Mouse (Mus musculus) embryonic facial prominence, embryonic 11.5 days (tissue): ENCODE measurements around the gene Rsf1. TPM values are rescaled to one million over a fixed set of nuclear protein-coding genes. Genes with fewer than 3 reads are reported as not detected.
A peak's percentile ranks its signal among the peaks of the same experiment; 100 is the strongest.

Experiments
- ATAC-seq: fragments of 200-750 bp; cut with Nextera tagmentation; replicated peaks from 2 replicates; pipeline ENCODE4 v1.8.0; 2017; ENCODE audit warnings: low read depth; ENCODE audit not compliant: insufficient number of reproducible peaks, low FRiP score, low TSS enrichment
- DNase-seq: peaks from one replicate; pipeline ENCODE4 v3.0.0-alpha.2; 2015; ENCODE audit warnings: low spot score
- H3K27ac ChIP-seq: fragments of 300-500 bp; sonication (generic); replicated peaks from 2 replicates; pipeline ENCODE4 v1.5.1; 2014; ENCODE audit warnings: mild to moderate bottlenecking, low read depth, low read length, control low read depth
- H3K27me3 ChIP-seq: fragments of 300-500 bp; sonication (generic); 2 replicates; pipeline ENCODE4 v1.6.1; 2014; ENCODE audit warnings: mild to moderate bottlenecking, low read length, moderate library complexity, mixed read lengths; ENCODE audit not compliant: control insufficient read depth, insufficient read depth
- H3K36me3 ChIP-seq: fragments of 300-500 bp; sonication (generic); replicated peaks from 2 replicates; pipeline ENCODE4 v1.6.1; 2014; ENCODE audit warnings: low read depth, mild to moderate bottlenecking, low read length, moderate library complexity, mixed read lengths; ENCODE audit not compliant: control insufficient read depth, insufficient read depth
- H3K4me1 ChIP-seq: fragments of 300-500 bp; sonication (generic); 2 replicates; pipeline ENCODE4 v1.6.1; 2014; ENCODE audit warnings: low read length, mixed read lengths; ENCODE audit not compliant: control insufficient read depth, insufficient read depth
- H3K4me2 ChIP-seq: fragments of 300-500 bp; sonication (generic); 2 replicates; pipeline ENCODE4 v1.6.1; 2014; ENCODE audit warnings: low read depth, mild to moderate bottlenecking, control low read depth, low read length, moderate library complexity
- H3K4me3 ChIP-seq: fragments of 300-500 bp; sonication (generic); 2 replicates; pipeline ENCODE4 v1.5.1; 2014; ENCODE audit warnings: low read depth, low read length, control low read depth
- H3K9ac ChIP-seq: fragments of 300-500 bp; sonication (generic); replicated peaks from 2 replicates; pipeline ENCODE4 v1.6.1; 2014; ENCODE audit warnings: mild to moderate bottlenecking, control low read depth, low read length
- H3K9me3 ChIP-seq: fragments of 300-500 bp; sonication (generic); replicated peaks from 2 replicates; pipeline ENCODE4 v1.6.1; 2016; ENCODE audit warnings: mild to moderate bottlenecking, low read length, inconsistent platforms, mixed read lengths; ENCODE audit not compliant: control insufficient read depth
- WGBS: fragments of 180-500 bp; shearing (Covaris S2); extraction: QIAGEN DNeasy Blood & Tissue Kit; methylation state at CpG from one replicate; pipeline ENCODE4 v1.1.7; 2014; 5-methylcytosine and 5-hydroxymethylcytosine counted together
- polyA plus RNA-seq: library from polyadenylated mRNA; unstranded; fragments of >200 nt; fragmentation: Nextera tagmentation; extraction: Ambion mirVana; gene quantifications from 2 replicates; pipeline ENCODE4 v1.2.1, GENCODE M21; 2014

The Rsf1 gene
- polyA plus RNA-seq, 1 experiment from 2014 or later, result 26.0 TPM

GRCm38 (mm10) chr7:97645060-97645459 lies 65.4 kb downstream of the Rsf1 start:
- DNase-seq (no peak), ATAC-seq (no peak)
- H3K9ac ChIP-seq, result no peak overlapping the region
- H3K27me3 ChIP-seq, result no peaks in the 10 kb centered on the region
- no peak overlapping the region for H3K4me2 ChIP-seq
- H3K36me3 ChIP-seq, result no peaks in the 10 kb centered on the region
- no peaks in the 10 kb centered on the region for H3K4me1 ChIP-seq
- no peak overlapping the region for H3K4me3 ChIP-seq
- 85% methylated on average over 3 of the region's 3 CpGs for WGBS
- no peaks in the 10 kb centered on the region for H3K9me3 ChIP-seq
- H3K27ac ChIP-seq, result no peak overlapping the region

- Histone ChIP-seq H3K4me2 (no peak overlapping the region), H3K36me3 (no peaks in the 10 kb centered on the region), H3K4me3 (no peak overlapping the region), H3K4me1 (no peaks in the 10 kb centered on the region), H3K27me3 (no peaks in the 10 kb centered on the region), H3K9ac (no peak overlapping the region), H3K9me3 (no peaks in the 10 kb centered on the region), H3K27ac (no peak overlapping the region)
- WGBS, result 90% methylated on average over 5 of the region's 5 CpGs
- DNase-seq (no peak), ATAC-seq (no peak)
Measured at GRCm38 (mm10) chr7:97647656-97648055, 68.0 kb downstream of the Rsf1 start.

- DNase-seq (no peak), ATAC-seq (no peak)
- Histone ChIP-seq H3K9ac (no peak overlapping the region), H3K27me3 (no peaks in the 10 kb centered on the region), H3K4me2 (no peak overlapping the region), H3K36me3 (no peaks in the 10 kb centered on the region; the same call in 1 of the 2 replicates), H3K9me3 (no peaks in the 10 kb centered on the region), H3K27ac (no peak overlapping the region), H3K4me1 (no peaks in the 10 kb centered on the region), H3K4me3 (no peak overlapping the region)
- WGBS, result 86% methylated on average over 4 of the region's 4 CpGs
Measured at GRCm38 (mm10) chr7:97650729-97651128, 71.0 kb downstream of the Rsf1 start.

GRCm38 (mm10) chr7:97656144-97656543 lies 76.5 kb downstream of the Rsf1 start:
- H3K9me3 ChIP-seq, result no peaks in the 10 kb centered on the region
- H3K4me3 ChIP-seq, result no peak overlapping the region
- H3K27ac ChIP-seq, result no peak overlapping the region
- ATAC-seq, result no peak
- DNase-seq, result no peak
- H3K36me3 ChIP-seq, result no peaks in the 10 kb centered on the region; the same call in 1 of the 2 replicates
- no peaks in the 10 kb centered on the region for H3K27me3 ChIP-seq
- 93% methylated on average over 6 of the region's 6 CpGs for WGBS
- H3K4me2 ChIP-seq, result no peak overlapping the region
- no peaks in the 10 kb centered on the region for H3K4me1 ChIP-seq
- no peak overlapping the region for H3K9ac ChIP-seq

- no peaks in the 10 kb centered on the region for H3K27me3 ChIP-seq
- WGBS, result 87% methylated on average over 4 of the region's 4 CpGs
- peaks cover 3% of the 10 kb centered on the region; the same call in 1 of the 2 replicates for H3K36me3 ChIP-seq
- no peak overlapping the region for H3K4me2 ChIP-seq
- H3K9me3 ChIP-seq, result no peaks in the 10 kb centered on the region
- no peak overlapping the region for H3K9ac ChIP-seq
- no peak overlapping the region for H3K27ac ChIP-seq
- no peak for DNase-seq
- ATAC-seq, result no peak
- H3K4me3 ChIP-seq, result no peak overlapping the region
- no peaks in the 10 kb centered on the region for H3K4me1 ChIP-seq
Measured at GRCm38 (mm10) chr7:97661634-97662033, 81.9 kb downstream of the Rsf1 start.

DNA sequence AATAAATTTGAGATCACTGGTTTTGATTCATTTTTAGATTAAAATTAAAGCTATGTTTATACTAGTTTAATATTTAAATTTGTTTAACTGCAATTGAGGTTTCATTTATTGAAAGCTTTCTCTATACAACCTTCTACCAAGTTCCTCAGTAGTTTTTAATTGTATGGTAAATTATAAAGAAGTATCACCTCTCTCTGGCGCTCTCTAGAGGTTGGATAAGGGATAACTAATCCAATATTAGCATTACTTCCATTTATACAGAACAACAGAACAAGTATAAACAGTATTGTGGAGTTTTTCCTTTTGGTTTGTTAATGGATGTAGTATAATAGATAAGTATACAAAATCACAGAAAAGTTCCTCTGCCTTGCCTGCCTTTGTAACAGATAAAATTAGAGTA lies 99.5 kb downstream of the Rsf1 start:
- Histone ChIP-seq H3K27me3 (no peaks in the 10 kb centered on the region), H3K4me2 (no peak overlapping the region), H3K4me1 (no peaks in the 10 kb centered on the region), H3K27ac (no peak overlapping the region), H3K4me3 (no peak overlapping the region), H3K9me3 (no peaks in the 10 kb centered on the region), H3K9ac (no peak overlapping the region), H3K36me3 (no peaks in the 10 kb centered on the region; the same call in 1 of the 2 replicates)
- ATAC-seq (no peak), DNase-seq (peak; percentile 59)
- 21% methylated on average over 1 of the region's 1 CpGs for WGBS

- Histone ChIP-seq H3K4me2 (no peak overlapping the region), H3K9ac (no peak overlapping the region), H3K9me3 (no peaks in the 10 kb centered on the region), H3K36me3 (0 out of 2 replicates have a peak, but pooled peaks cover 4% of the 10 kb centered on the region), H3K27ac (no peak overlapping the region), H3K4me3 (no peak overlapping the region), H3K4me1 (no peaks in the 10 kb centered on the region), H3K27me3 (no peaks in the 10 kb centered on the region)
- ATAC-seq (no peak), DNase-seq (no peak)
- WGBS, result 94% methylated on average over 2 of the region's 2 CpGs
Measured at GRCm38 (mm10) chr7:97687831-97688230, 108.1 kb downstream of the Rsf1 start.

GRCm38 (mm10) chr7:97695441-97695840 lies 115.8 kb downstream of the Rsf1 start:
- ATAC-seq (no peak), DNase-seq (no peak)
- H3K27me3 ChIP-seq, result no peaks in the 10 kb centered on the region
- no peak overlapping the region for H3K27ac ChIP-seq
- H3K36me3 ChIP-seq, result no peaks in the 10 kb centered on the region; the same call in 1 of the 2 replicates
- H3K4me3 ChIP-seq, result no peak overlapping the region
- no peak overlapping the region for H3K9ac ChIP-seq
- no peaks in the 10 kb centered on the region for H3K9me3 ChIP-seq
- H3K4me1 ChIP-seq, result no peaks in the 10 kb centered on the region
- no peak overlapping the region for H3K4me2 ChIP-seq
- 94% methylated on average over 1 of the region's 1 CpGs for WGBS
